Comparison of ENCODE assay signal across 14 mouse cellular contexts in genomic region chr13:101464928-101465747, GRCm38 (mm10).
DNase-seq lines count a peak whose midpoint lies in the region; ATAC-seq lines count a peak whose summit lies in the region.
"Had no signal": no experiment of that assay in that cellular context is flagged by ENCODE, and none has a peak within 500 bp of the region (broad histone marks: within the 10 kb centered on the region; RNA-seq: fewer than 3 reads in every experiment).

No protein-coding gene starts in this region.

- H3K27ac ChIP-seq in kidney, embryonic 14.5 days (ENCODE audit: low read depth, low read length) = no peak overlapping the region
- no peak overlapping the region for H3K27ac ChIP-seq in forebrain, embryonic 10.5 days
- H3K27ac ChIP-seq: embryonic facial prominence, embryonic 15.5 days; hindbrain, embryonic 10.5 days; limb, embryonic 12.5 days; macrophage had no signal

- no peak overlapping the region for H3K4me2 ChIP-seq in kidney, embryonic 14.5 days (replicated peaks; ENCODE audit: low read depth, low read length)
- H3K4me2 ChIP-seq: embryonic facial prominence, embryonic 15.5 days; limb, embryonic 12.5 days had no signal

- peak; percentile 90 for ATAC-seq in kidney, embryonic 14.5 days (ENCODE audit: low FRiP score, low TSS enrichment)

- H3K36me3 ChIP-seq in kidney, embryonic 14.5 days (ENCODE audit: control insufficient read depth, insufficient read depth, low read length) = no peaks in the 10 kb centered on the region
- no peaks in the 10 kb centered on the region for H3K36me3 ChIP-seq in forebrain, embryonic 10.5 days (replicated peaks)
- H3K36me3 ChIP-seq: embryonic facial prominence, embryonic 15.5 days; hindbrain, embryonic 10.5 days; limb, embryonic 12.5 days had no signal

- H3K9me3 ChIP-seq in kidney, embryonic 14.5 days (ENCODE audit: control insufficient read depth, low read length) = no peaks in the 10 kb centered on the region
- H3K9me3 ChIP-seq in forebrain, embryonic 10.5 days = no peaks in the 10 kb centered on the region
- H3K9me3 ChIP-seq: embryonic facial prominence, embryonic 15.5 days; hindbrain, embryonic 10.5 days; limb, embryonic 12.5 days had no signal

- no peak overlapping the region for H3K4me3 ChIP-seq in kidney, embryonic 14.5 days (ENCODE audit: low read length)
- no peak overlapping the region for H3K4me3 ChIP-seq in forebrain, embryonic 10.5 days
- H3K4me3 ChIP-seq: embryonic facial prominence, embryonic 15.5 days; hindbrain, embryonic 10.5 days; limb, embryonic 12.5 days had no signal

- DNase-seq in testis, postnatal 14 days (ENCODE audit: low spot score) = peak; percentile 8
- DNase-seq in testis, postnatal 10 days (ENCODE audit: low spot score) = no peak
- DNase-seq in adrenal gland, postnatal 25 days = peak; percentile 8
- no peak for DNase-seq in ovary, postnatal 36 days (ENCODE audit: low spot score)
- DNase-seq in heart, adult 11 months = no peak
- no peak for DNase-seq in forebrain, embryonic 10.5 days (ENCODE audit: extremely low spot score, low spot score)
- DNase-seq: cerebellum, adult 18-20 months; layer of hippocampus, adult 9-11 months; thymus, postnatal 25 days had no signal

- H3K4me1 ChIP-seq in kidney, embryonic 14.5 days (ENCODE audit: control insufficient read depth, insufficient read depth, low read length) = peaks cover 15% of the 10 kb centered on the region
- no peaks in the 10 kb centered on the region for H3K4me1 ChIP-seq in forebrain, embryonic 10.5 days
- H3K4me1 ChIP-seq: embryonic facial prominence, embryonic 15.5 days; hindbrain, embryonic 10.5 days had no signal

- WGBS in kidney, embryonic 14.5 days = 28% methylated on average over 7 of the region's 7 CpGs
- WGBS in forebrain, embryonic 10.5 days = 83% methylated on average over 7 of the region's 7 CpGs

- no peaks in the 10 kb centered on the region for H3K27me3 ChIP-seq in kidney, embryonic 14.5 days (ENCODE audit: control insufficient read depth, insufficient read depth, low read length)
- no peaks in the 10 kb centered on the region for H3K27me3 ChIP-seq in forebrain, embryonic 10.5 days (ENCODE audit: poor library complexity, severe bottlenecking)
- H3K27me3 ChIP-seq: embryonic facial prominence, embryonic 15.5 days; limb, embryonic 12.5 days had no signal

- no peak overlapping the region for H3K9ac ChIP-seq in kidney, embryonic 14.5 days (ENCODE audit: low read depth, low read length)
- H3K9ac ChIP-seq: embryonic facial prominence, embryonic 15.5 days; limb, embryonic 12.5 days had no signal

Comparison
In these comparisons a context has a peak if more than half of its experiments do, and no peak if none do; other contexts are left out.
1. DNase-seq: peak in testis, postnatal 14 days (single experiment) and adrenal gland, postnatal 25 days (single experiment); none in testis, postnatal 10 days (single experiment), ovary, postnatal 36 days (single experiment), heart, adult 11 months (single experiment) and forebrain, embryonic 10.5 days (single experiment).